In genomic region chrX:73824185-73825151, GRCm38 (mm10) we compare ENCODE assay signal across 8 mouse cellular contexts. TPM values are rescaled to one million over a fixed set of nuclear protein-coding genes. Genes with fewer than 3 reads are reported as not detected.
DNase-seq lines count a peak whose midpoint lies in the region; ATAC-seq lines count a peak whose summit lies in the region.

Gene Pdzd4 (minus strand): TSS chrX:73824969.

- no peak for ATAC-seq in CD4-positive, CD25-positive, alpha-beta regulatory T cell, adult 4 months
- peak; percentile 78 for ATAC-seq in limb, embryonic 11.5 days (ENCODE audit: insufficient number of reproducible peaks, low FRiP score, low TSS enrichment, low read depth)
- peak; percentile 89 for ATAC-seq in midbrain, embryonic 16.5 days
- ATAC-seq in stomach, embryonic 16.5 days (ENCODE audit: insufficient read depth, low FRiP score), result peak; percentile 82

- peak within 1 kb of the TSS; percentile 44 for H3K4me3 ChIP-seq in limb, embryonic 11.5 days (ENCODE audit: low read depth, low read length)
- peak within 1 kb of the TSS; percentile 65 for H3K4me3 ChIP-seq in midbrain, embryonic 16.5 days (ENCODE audit: low read depth, low read length)
- H3K4me3 ChIP-seq in stomach, embryonic 16.5 days (replicated peaks; ENCODE audit: low read length), result peak within 1 kb of the TSS; percentile 61

- DNase-seq in CD4-positive, CD25-positive, alpha-beta regulatory T cell, adult 2 months (ENCODE audit: low read depth, low spot score), result peak; percentile 58
- peak; percentile 37 for DNase-seq in embryo, embryonic 10 days (ENCODE audit: low spot score)
- peak; percentile 26 for DNase-seq in gastrocnemius, postnatal 25 days
- peak; percentile 7 for DNase-seq in kidney, adult 11 months
- DNase-seq in limb, embryonic 11.5 days (ENCODE audit: low spot score), result peak; percentile 64

- 0 out of 2 replicates have a peak, but pooled peaks cover 2% of the 10 kb centered on the region for H3K4me1 ChIP-seq in limb, embryonic 11.5 days (ENCODE audit: control insufficient read depth, insufficient read depth, low read length)
- peaks cover 13% of the 10 kb centered on the region for H3K4me1 ChIP-seq in midbrain, embryonic 16.5 days (ENCODE audit: control insufficient read depth, insufficient read depth, low read length)
- no peaks in the 10 kb centered on the region for H3K4me1 ChIP-seq in stomach, embryonic 16.5 days (ENCODE audit: control insufficient read depth, insufficient read depth, low read length)

- peak within 1 kb of the TSS; percentile 69 for H3K4me2 ChIP-seq in limb, embryonic 11.5 days (ENCODE audit: low read depth, severe bottlenecking)
- peak within 1 kb of the TSS; percentile 62 for H3K4me2 ChIP-seq in midbrain, embryonic 16.5 days (ENCODE audit: low read length)
- peak within 1 kb of the TSS; percentile 63 for H3K4me2 ChIP-seq in stomach, embryonic 16.5 days (ENCODE audit: low read depth, low read length)

- H3K9me3 ChIP-seq in limb, embryonic 11.5 days (ENCODE audit: control insufficient read depth, low read length), result no peaks in the 10 kb centered on the region
- H3K9me3 ChIP-seq in midbrain, embryonic 16.5 days (replicated peaks; ENCODE audit: control insufficient read depth, low read length, poor library complexity, severe bottlenecking), result no peaks in the 10 kb centered on the region; the same call in 1 of the 2 replicates
- H3K9me3 ChIP-seq in stomach, embryonic 16.5 days (replicated peaks; ENCODE audit: control insufficient read depth, low read length), result no peaks in the 10 kb centered on the region

- peak within 1 kb of the TSS; percentile 47 for H3K9ac ChIP-seq in limb, embryonic 11.5 days (ENCODE audit: low read length)
- H3K9ac ChIP-seq in midbrain, embryonic 16.5 days (ENCODE audit: low read depth, low read length), result peak within 1 kb of the TSS; percentile 89
- H3K9ac ChIP-seq in stomach, embryonic 16.5 days (ENCODE audit: low read length), result peak within 1 kb of the TSS; percentile 81

- H3K27me3 ChIP-seq in limb, embryonic 11.5 days (ENCODE audit: control insufficient read depth, insufficient read depth, low read length), result peaks cover 16% of the 10 kb centered on the region
- no peaks in the 10 kb centered on the region for H3K27me3 ChIP-seq in midbrain, embryonic 16.5 days (ENCODE audit: control insufficient read depth, insufficient read depth, low read depth, low read length)
- H3K27me3 ChIP-seq in stomach, embryonic 16.5 days (ENCODE audit: control insufficient read depth, insufficient read depth, low read length), result peaks cover 15% of the 10 kb centered on the region; the same call in 1 of the 2 replicates

- no peak within 1 kb of the TSS for H3K27ac ChIP-seq in limb, embryonic 11.5 days (replicated peaks; ENCODE audit: low read depth, low read length)
- peak within 1 kb of the TSS; percentile 95 for H3K27ac ChIP-seq in midbrain, embryonic 16.5 days (ENCODE audit: low read length)
- no peak within 1 kb of the TSS for H3K27ac ChIP-seq in stomach, embryonic 16.5 days (ENCODE audit: low read length)

- 17% methylated on average over 53 of the region's 84 CpGs for WGBS in limb, embryonic 11.5 days
- 17% methylated on average over 44 of the region's 84 CpGs for WGBS in midbrain, embryonic 16.5 days
- WGBS in stomach, embryonic 16.5 days, result 14% methylated on average over 54 of the region's 84 CpGs

- H3K36me3 ChIP-seq in limb, embryonic 11.5 days (ENCODE audit: control insufficient read depth, insufficient read depth, low read length), result no peaks in the 10 kb centered on the region
- H3K36me3 ChIP-seq in midbrain, embryonic 16.5 days (ENCODE audit: control insufficient read depth, insufficient read depth, low read length), result no peaks in the 10 kb centered on the region
- H3K36me3 ChIP-seq in stomach, embryonic 16.5 days (ENCODE audit: control insufficient read depth, insufficient read depth, low read length), result no peaks in the 10 kb centered on the region

RNA-seq across cellular contexts. Expression of gene Pdzd4, which starts in this region (rescaled TPM):
- under 1 TPM; 0.08 to 0.16 TPM for polyA plus RNA-seq in CD4-positive, CD25-positive, alpha-beta regulatory T cell, adult 4 months (2017; shearing (Covaris generic))
- 1 to 10 TPM; 1.1 to 1.4 TPM for total RNA-seq in gastrocnemius, postnatal 25 days (2021)
- polyA plus RNA-seq in limb, embryonic 11.5 days (2014; fragmentation: Nextera tagmentation; extraction: Ambion mirVana), result 0.73 and 1.1 TPM in 2 replicates
- polyA plus RNA-seq in midbrain, embryonic 16.5 days (2015; fragmentation: Nextera tagmentation; extraction: Ambion mirVana), result 4.8 TPM in 2 replicates
- 0.69 and 0.96 TPM in 2 replicates for polyA plus RNA-seq in stomach, embryonic 16.5 days (2015; fragmentation: Nextera tagmentation; extraction: Ambion mirVana)

Comparison
In these comparisons a context has a peak if more than half of its experiments do, and no peak if none do; other contexts are left out.
1. Peak in ATAC-seq, H3K4me3 ChIP-seq, H3K9ac ChIP-seq and H3K4me2 ChIP-seq in stomach, embryonic 16.5 days; RNA of the gene not detected or under 1 TPM.
2. DNase-seq: peak in every context shown above with its lines; median percentile 64 in limb, embryonic 11.5 days; 58 in CD4-positive, CD25-positive, alpha-beta regulatory T cell, adult 2 months; 37 in embryo, embryonic 10 days; 26 in gastrocnemius, postnatal 25 days; 7 in kidney, adult 11 months.